Mouse (Mus musculus): ENCODE data around the gene Chrm1. TPM values are rescaled to one million over a fixed set of nuclear protein-coding genes. Genes with fewer than 3 reads are reported as not detected.

The Chrm1 gene
- total RNA-seq (2021): under 1 TPM in 1 of 2 experiments, not detected in 1; 0.10 TPM
- long read RNA-seq, experiment 1: 0 reads
- long read RNA-seq, experiment 2: 0 reads

DNA sequence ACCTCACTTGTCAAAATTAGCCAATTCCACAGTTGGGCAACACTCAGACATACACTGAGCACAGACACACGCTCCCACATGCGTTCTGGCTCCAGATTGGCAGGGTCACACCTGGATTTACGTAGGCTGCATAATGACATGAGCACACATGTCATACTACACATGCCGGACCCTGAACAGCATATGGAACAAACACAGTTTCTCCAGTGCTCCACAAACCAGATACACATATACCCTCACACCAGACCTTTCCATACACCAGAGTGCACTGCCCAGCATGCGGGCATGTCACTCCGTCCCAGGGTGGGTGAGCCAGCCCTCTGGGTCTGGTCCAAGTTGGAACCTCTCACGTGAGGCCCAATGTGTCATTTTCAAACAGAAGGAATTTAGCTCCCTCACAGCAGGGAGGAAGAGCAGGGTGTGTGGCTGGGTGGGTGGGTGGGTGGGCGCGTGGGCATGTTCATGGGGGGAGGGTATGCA, at the start of gene Chrm1:
Gene Chrm1, plus strand, starts transcription at position 430 of the 480 bp plus-strand sequence.
- DNase-seq: no peak

DNA sequence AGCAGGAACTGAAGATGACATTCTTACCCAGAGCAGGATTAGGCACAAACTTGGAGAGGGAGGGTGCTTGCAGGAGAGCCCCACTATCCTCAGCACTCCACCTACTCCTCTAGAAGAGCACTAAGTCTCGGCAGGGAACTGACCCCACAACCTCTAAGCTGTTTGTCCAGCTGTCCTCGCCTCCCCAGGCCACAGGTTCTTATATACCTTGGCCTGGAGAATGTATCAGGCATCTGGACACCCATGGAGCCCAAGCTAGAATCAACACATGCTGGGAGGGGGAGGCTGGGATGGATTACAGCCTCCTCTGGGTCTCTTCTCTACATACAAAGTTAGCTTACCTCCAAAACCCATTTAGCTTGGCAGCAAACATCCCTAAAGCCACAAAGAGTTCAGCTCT, 49.2 kb upstream of the Chrm1 start:
- no peak for DNase-seq

DNA sequence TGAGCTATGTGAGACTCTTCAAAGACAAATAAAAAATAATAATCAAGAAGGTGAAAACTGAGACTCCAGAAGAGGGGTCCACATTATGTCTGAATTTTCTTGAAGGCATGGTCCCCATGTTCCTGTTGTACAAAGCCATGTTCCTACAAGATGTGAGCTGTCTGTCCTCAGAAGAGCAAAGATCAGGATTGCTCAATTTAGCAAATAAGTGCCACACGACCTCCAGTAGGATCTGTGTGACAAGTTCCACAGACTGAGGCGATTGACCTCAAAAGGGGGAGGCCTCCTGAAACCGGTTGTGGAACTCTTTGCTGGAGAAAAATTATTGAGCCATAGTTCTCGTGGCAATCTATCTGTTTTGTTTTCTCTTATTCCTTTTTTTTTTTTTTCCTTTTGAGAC, 47.3 kb upstream of the Chrm1 start:
- DNase-seq: no peak

DNA sequence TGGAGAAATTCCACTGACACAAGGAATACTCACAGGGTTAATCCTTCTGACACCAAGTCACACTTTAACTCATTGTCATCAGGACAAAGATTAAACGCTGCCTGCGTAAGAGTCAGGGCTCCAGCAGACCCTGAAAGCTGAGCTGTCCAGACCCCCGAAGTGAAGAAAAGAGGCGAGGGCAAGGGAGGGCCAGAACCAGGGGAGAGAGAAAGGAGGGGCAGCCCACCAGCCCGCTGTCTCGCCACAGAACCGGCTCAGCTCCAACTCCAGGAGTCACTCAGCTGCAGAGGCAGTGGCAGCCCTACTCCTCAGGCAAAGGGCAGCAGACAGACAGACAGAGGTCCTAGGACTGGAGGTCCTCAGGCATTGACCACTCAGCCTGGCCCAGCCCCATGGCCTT, 45.7 kb upstream of the Chrm1 start, which contains the start of gene Slc22a6:
Gene Slc22a6, plus strand, starts transcription at position 136 of the 400 bp plus-strand sequence.
- DNase-seq: no peak

DNA sequence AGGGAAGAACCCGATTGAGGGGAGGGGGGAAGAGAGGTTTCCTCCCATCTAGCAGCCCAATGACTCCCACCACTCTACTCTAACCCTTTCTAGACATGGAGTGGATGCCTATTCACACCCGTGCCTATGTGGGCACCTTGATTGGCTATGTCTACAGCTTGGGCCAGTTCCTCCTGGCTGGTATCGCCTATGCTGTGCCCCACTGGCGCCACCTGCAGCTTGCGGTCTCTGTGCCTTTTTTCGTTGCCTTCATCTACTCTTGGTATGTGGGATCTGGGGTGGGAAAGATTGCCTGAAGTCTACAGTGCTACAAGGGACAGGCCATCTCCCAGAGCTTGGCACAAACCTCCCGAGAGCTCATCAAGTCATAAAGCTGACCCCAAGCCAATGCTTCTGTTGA, 42.5 kb upstream of the Chrm1 start:
- DNase-seq: no peak

DNA sequence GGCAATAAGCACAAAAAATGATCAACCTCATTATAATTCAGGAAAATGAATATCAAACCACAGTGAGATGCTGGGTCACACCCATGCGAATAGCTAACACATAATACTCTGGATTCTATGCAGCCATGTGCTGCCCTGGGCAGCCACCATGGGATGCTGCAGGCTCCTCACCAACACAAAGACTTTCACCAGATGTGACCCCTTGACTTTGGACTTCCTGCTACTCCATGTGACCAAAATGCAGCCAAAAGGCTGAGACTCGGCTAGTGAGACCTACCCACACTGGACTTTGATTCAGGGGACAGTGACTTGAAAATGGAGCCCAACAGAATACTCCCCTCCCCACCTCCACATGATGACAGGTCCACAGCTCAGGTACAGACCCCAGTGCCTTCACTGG, 33.3 kb upstream of the Chrm1 start:
- peak; percentile 15 to 37 for DNase-seq

DNA sequence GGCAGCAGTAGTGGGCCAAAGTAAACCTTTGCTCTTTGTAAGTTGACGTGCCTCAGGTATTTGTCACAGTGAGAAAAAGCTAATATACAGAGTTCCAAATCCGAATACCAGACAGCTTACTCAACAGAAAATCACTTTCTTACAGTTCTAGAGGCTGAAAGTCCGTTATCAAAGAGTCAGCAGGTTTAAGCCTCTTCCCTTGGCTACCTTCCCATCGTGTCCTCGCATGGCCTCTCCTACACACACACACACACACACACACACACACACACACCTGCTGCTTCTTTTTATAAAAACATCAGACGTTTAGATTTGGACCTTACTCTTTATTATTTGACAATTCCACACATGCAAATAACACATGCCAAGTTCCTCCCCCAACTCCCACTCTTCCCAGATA, 32.8 kb upstream of the Chrm1 start:
- peak; percentile 2 to 17 for DNase-seq

DNA sequence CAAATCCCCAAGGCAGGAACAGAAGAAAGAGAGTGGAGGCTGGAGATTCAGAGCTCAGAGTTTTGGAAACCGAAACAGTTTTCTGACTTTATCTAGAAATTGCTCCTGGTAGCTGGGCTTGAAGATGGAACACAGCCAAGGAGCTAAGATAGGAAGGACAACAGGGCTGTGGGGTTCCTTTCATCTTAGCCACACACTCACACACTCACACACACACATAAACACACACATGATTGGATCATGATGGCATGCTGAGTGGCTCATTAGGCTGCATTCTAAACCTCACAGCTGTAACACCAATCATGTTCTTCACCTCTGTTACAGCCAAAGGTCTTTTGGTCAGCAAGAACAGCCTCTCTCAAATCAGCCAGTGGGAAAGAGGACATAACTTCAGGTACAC, 31.6 kb upstream of the Chrm1 start:
- DNase-seq: no peak

DNA sequence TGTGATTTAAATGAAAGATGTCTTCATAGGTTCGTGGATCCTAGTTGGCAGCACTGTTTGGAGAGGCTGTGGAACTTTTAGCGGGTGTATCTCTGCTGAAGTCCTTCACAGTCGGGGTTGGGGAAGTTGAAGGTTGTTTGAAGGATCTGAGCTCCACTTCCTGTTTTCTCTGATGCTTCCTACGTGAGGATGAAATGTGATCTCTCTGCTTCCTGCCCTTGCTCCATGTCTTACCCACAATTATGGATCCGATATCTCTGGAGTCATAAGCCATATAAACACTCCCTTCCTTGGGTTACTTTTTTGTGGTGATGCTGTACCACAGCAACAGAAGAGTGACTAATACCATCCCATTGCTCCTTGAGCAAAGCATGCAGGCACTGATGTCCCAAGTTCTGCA, 21.5 kb upstream of the Chrm1 start:
- DNase-seq: no peak

DNA sequence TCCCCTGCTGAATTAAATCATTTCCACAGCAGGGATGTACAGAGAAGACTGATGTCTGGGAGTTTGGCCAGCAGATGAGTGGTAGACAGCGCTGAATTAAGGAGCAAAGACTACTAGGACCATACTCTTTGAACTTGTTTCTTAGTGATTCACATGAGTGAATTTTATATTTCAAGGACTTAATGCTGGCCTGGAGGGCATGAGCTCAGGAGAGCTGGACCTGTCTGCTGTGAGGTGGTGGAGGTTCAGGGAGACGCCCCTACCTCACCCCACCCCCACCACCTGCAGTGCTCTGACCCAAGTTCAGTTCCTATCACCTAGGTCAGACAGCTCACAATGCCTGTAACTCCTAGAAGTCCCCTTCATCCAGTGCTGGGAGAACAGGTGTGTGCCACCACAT, 17.2 kb upstream of the Chrm1 start:
- no peak for DNase-seq

DNA sequence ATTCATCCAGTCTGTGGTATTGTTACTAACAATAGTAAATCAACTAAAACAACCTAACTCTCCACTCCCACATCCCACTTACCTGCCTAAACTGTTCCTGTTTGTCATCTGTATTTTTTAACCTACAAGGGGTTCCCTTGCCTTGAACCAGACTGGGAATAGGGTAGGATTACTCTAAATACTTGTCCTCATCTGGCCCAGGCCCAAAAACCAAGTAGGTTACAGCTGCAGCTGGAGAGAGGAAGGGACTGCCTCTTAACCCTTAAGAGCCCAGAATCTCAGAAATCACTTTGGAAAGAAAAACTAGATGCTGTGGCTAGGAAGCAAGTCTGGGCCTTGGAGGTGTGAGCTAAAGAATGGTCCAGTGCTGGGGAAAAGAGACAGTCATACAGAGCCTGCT, 7.8 kb upstream of the Chrm1 start:
- no peak for DNase-seq

DNA sequence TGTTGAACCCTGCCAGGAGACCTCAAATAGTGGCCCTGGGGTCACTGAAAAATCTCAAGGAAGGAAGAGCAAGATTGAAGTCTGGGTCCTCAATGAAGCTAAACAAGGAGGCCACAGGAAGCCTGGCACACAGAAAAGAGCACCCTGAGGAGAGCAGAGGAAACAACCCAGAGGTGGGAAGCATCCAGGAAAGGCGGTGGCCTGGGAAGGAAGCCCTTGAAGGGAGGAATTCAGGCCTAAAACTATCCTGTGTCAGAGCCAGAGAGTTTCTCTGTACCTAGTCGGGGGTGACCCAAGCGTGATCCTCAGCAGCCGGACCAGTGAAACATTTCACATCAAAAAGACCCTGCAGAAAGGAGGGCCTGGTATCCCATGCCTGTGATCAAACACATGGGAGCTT, 7.2 kb upstream of the Chrm1 start:
- peak; percentile 21 to 48 for DNase-seq

DNA sequence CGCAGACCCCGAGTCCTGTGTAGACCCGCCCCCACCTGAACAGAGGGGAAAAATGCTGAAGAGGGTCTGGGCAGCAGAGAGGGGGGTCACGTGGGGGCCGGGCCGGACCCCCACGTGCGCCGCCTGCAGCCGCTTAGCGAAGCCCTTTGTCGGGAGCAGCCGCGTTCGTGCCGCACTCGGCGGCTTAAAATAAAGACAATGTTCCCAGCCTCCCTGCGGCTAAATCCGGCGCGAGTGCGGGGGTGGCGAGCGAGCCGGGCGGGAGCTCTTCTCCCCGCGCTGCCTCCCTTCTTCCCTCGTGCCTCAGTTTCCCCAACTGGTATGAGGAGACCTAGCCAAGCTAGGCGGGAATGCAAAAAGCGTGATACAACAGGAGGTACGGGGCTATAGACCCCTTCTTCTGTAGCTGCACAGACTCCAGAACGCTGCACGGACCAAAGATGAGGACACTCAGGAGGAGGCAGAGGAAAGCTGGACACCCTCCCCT, 1.7 kb upstream of the Chrm1 start:
- peak in 1 of 2 experiments; percentile 19 for DNase-seq

DNA sequence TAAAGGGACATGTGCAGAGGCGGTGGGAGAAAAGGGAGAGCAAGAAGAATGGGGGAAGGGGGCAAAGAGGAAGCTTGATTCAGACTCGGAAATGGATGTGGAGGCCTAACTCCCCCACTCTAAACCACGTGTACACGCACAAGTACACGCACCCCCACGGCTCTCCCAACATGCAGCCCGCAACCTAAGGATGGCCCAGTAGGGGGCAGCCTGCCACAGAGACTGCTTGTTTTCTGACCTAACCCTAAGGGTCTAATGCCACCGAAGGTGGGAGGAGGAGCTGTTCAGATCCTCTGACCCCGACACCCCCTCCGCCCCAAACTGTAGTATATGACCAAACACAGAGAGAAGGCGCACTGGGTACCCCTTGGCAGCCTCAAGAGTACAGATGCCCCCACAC, 1.3 kb upstream of the Chrm1 start:
- peak; percentile 28 to 62 for DNase-seq

DNA sequence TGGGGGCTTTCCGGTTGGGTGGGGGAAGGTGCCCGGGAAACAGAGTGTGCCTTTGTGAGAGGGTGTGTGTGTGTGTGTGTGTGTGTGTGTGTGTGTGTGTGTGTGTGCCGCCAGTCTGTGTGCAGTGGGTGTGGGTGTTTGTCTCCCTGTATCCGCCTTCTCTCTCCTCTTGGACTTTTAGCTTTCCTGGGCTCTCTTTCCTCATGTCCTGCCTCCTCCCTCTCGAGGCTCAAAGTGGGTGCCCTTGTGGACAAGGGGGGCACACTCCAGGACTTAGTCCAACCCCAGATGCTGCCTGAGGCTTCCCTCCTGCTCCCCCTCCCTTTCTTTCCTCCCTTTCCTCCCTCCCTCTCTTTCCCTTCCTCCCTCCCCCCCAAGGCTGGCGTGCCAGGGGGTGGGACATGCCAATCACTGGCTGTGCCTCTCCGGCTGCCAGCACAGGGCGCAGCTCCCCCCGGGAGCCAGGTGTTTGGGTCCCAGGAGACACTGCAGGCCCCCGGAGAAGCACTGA, 377 bp downstream of the Chrm1 start:
- no peak for DNase-seq

DNA sequence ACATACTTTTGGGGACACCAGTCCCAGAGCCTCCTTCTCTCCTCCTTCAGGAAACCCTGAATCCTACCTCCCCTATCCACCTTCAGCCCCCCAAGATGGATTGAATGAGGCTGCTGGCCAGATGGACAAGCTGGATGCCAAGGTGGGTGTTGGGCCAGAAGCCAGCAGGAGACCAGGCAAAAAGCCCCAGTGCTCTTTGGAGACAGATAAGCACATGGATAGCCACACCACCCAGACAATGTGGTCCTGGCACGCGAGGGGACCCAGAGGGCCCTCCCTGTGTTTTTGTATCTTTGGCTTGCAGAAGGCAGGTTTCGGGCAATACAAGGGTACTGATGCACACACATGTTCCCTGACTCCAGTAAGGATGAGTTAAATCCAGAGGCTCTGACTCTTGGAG, 1.3 kb downstream of the Chrm1 start:
- DNase-seq: no peak

DNA sequence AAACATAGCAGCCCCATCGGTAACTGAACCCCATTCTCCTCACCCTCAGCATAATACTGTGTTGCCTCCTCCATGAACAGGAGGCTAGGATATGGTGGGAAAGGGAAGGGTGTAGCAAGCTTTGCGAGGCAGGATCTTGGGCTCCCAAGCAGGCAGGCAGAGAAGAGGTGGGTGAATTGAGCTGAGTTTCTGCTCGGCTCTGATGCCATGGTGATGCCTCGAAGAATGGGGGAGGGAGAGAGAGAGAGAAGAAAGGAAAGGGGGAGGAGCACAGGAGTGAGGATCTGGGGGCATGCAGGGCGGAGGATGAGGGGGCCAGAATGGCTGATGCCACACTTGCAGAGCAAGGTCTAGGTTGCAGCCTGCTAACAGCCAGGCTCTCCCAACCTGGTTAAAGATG, 2.2 kb downstream of the Chrm1 start:
- DNase-seq: no peak

DNA sequence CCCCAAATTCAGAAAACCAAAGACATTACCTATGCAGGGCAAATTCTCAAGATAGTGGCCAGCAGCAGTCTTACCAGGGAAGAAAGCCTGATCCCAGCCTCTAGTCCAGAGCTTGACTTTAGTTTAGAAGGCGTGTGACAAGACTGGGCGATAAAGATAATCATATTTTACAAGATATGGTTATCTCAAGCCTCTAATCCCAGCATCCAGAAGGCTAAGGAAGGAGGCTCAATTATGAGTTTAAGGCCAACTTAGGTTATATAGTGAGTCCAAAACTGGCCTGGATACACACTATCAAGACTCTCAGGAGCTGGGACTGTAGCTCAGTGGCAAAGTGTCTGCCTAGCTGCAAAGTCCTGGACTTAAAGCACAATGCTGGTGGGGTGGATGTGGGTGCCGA, 9.3 kb downstream of the Chrm1 start:
- DNase-seq: no peak

DNA sequence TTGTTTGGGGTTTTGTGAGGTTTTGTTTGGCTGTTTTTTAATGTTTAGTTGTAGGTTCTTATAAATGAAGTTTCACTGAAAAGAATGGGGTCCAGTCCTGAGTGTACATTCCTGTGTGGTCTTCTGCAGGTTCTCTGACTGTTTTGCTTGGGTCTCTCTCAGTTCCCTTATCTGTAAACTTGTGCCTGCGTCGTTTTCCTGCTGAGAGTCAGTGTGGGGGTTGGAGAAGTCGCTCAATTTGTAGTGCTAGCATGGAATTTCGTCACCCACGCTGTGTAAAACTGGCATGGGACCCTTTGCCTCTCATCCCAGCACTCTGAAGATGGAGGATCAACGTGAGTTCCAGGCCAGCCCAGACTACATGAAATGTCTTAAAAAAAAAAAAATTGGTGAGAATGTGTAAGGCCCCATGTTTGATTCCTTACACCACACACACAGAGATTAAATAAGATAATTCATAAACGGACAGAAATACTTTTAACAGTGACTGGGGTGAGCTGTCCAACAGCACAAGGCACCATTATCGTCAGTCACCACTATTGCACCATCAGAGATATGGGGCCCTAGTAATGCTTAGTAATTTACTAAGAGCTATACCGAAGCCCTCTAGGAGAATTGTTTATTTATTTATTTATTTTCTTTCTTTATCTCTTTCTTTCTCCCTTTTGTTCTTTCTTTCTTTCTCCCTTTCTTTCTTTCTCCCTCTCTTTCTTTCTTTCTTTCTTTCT, 9.9 kb downstream of the Chrm1 start:
- DNase-seq: no peak

DNA sequence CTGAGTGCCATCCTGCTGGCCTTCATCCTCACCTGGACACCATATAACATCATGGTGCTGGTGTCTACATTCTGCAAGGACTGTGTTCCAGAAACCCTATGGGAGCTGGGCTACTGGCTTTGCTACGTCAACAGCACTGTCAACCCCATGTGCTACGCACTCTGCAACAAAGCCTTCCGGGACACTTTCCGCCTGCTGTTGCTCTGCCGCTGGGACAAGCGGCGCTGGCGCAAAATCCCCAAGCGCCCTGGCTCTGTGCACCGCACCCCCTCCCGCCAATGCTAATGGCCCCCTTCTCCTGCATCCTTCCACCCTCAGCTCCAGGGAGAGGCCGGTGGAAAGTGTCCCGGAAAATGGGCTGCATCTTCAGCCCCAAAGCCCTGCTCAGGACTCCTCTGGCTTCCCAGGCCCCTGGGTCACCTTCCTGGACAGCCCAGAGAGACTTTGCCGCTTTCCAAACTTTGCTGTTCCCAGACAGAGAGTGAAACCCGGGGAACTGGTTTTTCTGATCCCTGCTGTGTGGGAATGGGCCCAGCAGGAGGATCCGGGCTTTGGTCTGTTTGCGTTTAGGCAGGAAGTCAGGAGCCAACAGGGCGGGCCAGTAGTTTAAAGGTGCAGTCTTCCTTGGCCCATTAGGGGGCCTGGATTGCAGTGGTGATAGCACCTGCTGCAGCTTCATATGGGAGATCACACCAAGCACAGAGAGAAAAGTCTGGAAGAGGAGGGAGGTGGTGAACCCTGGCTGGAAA, 15.6 kb downstream of the Chrm1 start:
- peak; percentile 30 to 37 for DNase-seq

DNA sequence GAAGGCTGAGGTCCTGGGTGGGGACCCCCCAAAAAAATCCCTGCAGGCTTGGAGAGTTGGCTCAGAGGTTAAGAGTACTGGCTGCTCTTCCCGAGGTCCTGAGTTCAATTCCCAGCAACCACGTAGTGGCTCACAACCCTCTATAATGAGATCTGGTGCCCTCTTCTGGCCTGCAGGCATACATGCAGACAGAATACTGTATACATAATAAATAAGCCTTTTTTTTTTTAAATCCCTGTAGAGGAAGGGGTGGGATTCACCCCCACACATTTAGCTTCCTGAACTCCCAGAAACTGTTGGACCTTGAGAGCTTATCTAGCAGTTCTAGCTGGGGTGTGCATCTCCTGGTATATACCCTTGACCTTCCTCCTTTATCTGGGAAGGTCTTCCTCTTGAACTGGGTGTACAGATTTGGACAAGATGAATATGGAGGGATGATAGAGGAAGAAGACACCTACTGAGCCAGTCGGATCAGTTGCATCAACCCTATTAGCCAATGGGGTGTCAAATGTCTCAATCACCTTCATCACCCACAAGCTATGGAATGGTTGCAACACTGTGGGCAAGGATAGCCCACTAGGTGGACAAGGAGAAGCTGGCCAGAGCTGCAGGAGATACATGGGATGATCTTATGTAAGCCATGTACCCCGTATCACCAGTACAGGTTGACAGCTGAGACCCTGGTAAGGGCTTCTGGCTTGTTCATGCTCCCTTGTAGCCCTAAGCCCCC, 18.2 kb downstream of the Chrm1 start:
- DNase-seq: no peak

DNA sequence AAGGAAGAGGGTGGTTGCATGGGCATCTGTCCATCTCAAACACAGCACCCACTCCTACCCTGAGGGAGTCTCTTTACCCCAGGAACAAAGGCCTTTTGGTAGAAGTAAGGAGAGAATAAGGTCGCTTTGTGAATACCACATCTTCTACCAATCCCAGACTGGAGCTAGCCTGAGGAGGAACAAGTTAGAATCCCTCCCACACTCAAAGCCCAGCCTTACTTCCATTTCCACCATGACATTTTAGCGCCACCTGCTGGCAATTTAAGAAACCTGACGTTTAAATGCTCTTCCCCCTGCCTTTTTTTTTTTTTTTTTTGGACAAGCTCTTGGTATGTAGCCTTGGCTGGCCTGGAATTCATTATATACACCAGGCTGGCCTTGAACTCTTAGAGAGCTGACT, 19.4 kb downstream of the Chrm1 start:
- peak; percentile 78 to 84 for DNase-seq

All from heart, adult 18-20 months (tissue).